Mouse (Mus musculus) heart, postnatal 0 days (tissue): ENCODE data around the gene Capn9. TPM values are rescaled to one million over a fixed set of nuclear protein-coding genes. Genes with fewer than 3 reads are reported as not detected.

Source experiments
- ATAC-seq: fragments of 200-750 bp; cut with Nextera tagmentation; 2 replicates; pipeline ENCODE4 v1.8.0; 2017; ENCODE audit warnings: low read depth, moderate number of reproducible peaks, moderate library complexity; ENCODE audit not compliant: insufficient read depth
- DNase-seq: peaks from one replicate; pipeline ENCODE4 v3.0.0-alpha.2; 2016; ENCODE audit warnings: low spot score
- H3K27ac ChIP-seq: fragments of 300-500 bp; sonication (generic); 2 replicates; pipeline ENCODE4 v1.5.1; 2014; ENCODE audit warnings: low read depth, mild to moderate bottlenecking
- H3K27me3 ChIP-seq: fragments of 300-500 bp; sonication (generic); 2 replicates; pipeline ENCODE4 v1.6.1; 2014; ENCODE audit warnings: low read length, mixed read lengths; ENCODE audit not compliant: control insufficient read depth, insufficient read depth
- H3K36me3 ChIP-seq: fragments of 300-500 bp; sonication (generic); replicated peaks from 2 replicates; pipeline ENCODE4 v1.6.1; 2014; ENCODE audit warnings: low read length, mixed read lengths; ENCODE audit not compliant: control insufficient read depth, insufficient read depth
- H3K4me1 ChIP-seq: fragments of 300-500 bp; sonication (generic); 2 replicates; pipeline ENCODE4 v1.6.1; 2014; ENCODE audit warnings: antibody characterized with exemption; ENCODE audit not compliant: control insufficient read depth, insufficient read depth
- H3K4me2 ChIP-seq: fragments of 300-500 bp; sonication (generic); 2 replicates; pipeline ENCODE4 v1.6.1; 2014; ENCODE audit warnings: low read depth, mild to moderate bottlenecking, low read length, moderate library complexity
- H3K4me3 ChIP-seq: fragments of 300-500 bp; sonication (generic); 2 replicates; pipeline ENCODE4 v1.5.1; 2014; ENCODE audit warnings: low read depth, low read length
- H3K9ac ChIP-seq: fragments of 300-500 bp; sonication (generic); replicated peaks from 2 replicates; pipeline ENCODE4 v1.6.1; 2014; ENCODE audit warnings: low read depth, low read length, mixed read lengths
- H3K9me3 ChIP-seq: fragments of 300-500 bp; sonication (generic); replicated peaks from 2 replicates; pipeline ENCODE4 v1.6.1; 2016; ENCODE audit warnings: low read length; ENCODE audit not compliant: control insufficient read depth
- CTCF ChIP-seq: IDR thresholded peaks from 2 replicates; pipeline ENCODE4 v1.5.1; 2016; ENCODE audit warnings: antibody characterized with exemption, control low read depth, low read depth
- EP300 ChIP-seq: IDR thresholded peaks from 2 replicates; pipeline ENCODE4 v1.6.1; 2016; ENCODE audit warnings: antibody characterized with exemption, low read depth
- WGBS: fragments of 180-500 bp; shearing (Covaris S2); extraction: QIAGEN DNeasy Blood & Tissue Kit; methylation state at CpG from one replicate; pipeline ENCODE4 v1.1.7; 2014; 5-methylcytosine and 5-hydroxymethylcytosine counted together
- polyA plus RNA-seq: library from polyadenylated mRNA; unstranded; fragments of >200 nt; fragmentation: Nextera tagmentation; extraction: Ambion mirVana; gene quantifications from 2 replicates; pipeline ENCODE4 v1.2.1, GENCODE M21; 2015
- total RNA-seq: library from RNA; depleted of rRNA; stranded (reverse); fragments of >200 nt; gene quantifications from 2 replicates; pipeline ENCODE4 v1.2.3, GENCODE M21; 2014; ENCODE audit warnings: low replicate concordance

The Capn9 gene
- total and polyA plus RNA-seq, 2 experiments from 2014 or later = 0.26 TPM; not detected in 1

GRCm38 (mm10) chr8:124657961-124658360, 82.0 kb downstream of the Capn9 start:
- Histone ChIP-seq H3K4me3 (no peak overlapping the region), H3K27me3 (no peaks in the 10 kb centered on the region), H3K9ac (no peak overlapping the region), H3K27ac (peak overlapping the region; percentile 83), H3K4me2 (peak overlapping the region; percentile 39), H3K4me1 (peaks cover 72% of the 10 kb centered on the region), H3K36me3 (peaks cover 9% of the 10 kb centered on the region; the same call in 1 of the 2 replicates), H3K9me3 (no peaks in the 10 kb centered on the region)
- TF ChIP-seq CTCF (no peak), EP300 (no peak)
- DNase-seq (no peak), ATAC-seq (peak; percentile 13; the same call in 1 of the 2 replicates)
- WGBS = 27% methylated on average over 7 of the region's 7 CpGs

- ATAC-seq (peak; percentile 53), DNase-seq (peak; percentile 64)
- Histone ChIP-seq H3K4me2 (peak overlapping the region; percentile 39), H3K27me3 (no peaks in the 10 kb centered on the region), H3K27ac (peak overlapping the region; percentile 83), H3K36me3 (peaks cover 9% of the 10 kb centered on the region; the same call in 1 of the 2 replicates), H3K4me3 (no peak overlapping the region), H3K9ac (no peak overlapping the region), H3K4me1 (peaks cover 68% of the 10 kb centered on the region), H3K9me3 (no peaks in the 10 kb centered on the region)
- 11% methylated on average over 2 of the region's 2 CpGs for WGBS
- TF ChIP-seq EP300 (no peak), CTCF (no peak)
Observed at GRCm38 (mm10) chr8:124658415-124658814, 82.5 kb downstream of the Capn9 start.

DNA sequence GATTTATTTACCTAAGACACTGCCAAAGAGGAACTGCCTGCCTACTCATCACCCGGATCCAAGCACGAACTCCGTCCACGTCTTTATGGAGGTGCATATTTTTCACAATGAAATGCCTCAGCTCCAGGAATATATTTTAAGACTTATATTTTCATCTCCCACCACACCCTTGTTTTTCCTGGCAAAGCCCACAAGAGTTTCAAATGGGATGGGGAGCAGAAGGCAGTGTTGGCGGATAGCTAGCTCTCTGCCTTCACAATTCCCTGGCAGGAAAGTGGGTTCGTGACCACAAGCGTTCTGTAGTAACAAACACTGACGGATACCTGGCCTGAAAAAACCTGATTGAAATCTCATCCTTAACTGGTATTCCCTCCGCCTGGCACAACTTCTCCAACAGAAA, 85.9 kb downstream of the Capn9 start:
- Histone ChIP-seq H3K9me3 (no peaks in the 10 kb centered on the region), H3K9ac (peak overlapping the region; percentile 97), H3K4me2 (peak overlapping the region; percentile 93), H3K27ac (peak overlapping the region; percentile 95), H3K27me3 (no peaks in the 10 kb centered on the region), H3K4me1 (peaks cover 52% of the 10 kb centered on the region), H3K4me3 (peak overlapping the region; percentile 95), H3K36me3 (no peaks in the 10 kb centered on the region)
- no peak for TF ChIP-seq EP300
- TF ChIP-seq CTCF = no peak
- no peak for DNase-seq
- 5% methylated on average over 9 of the region's 9 CpGs for WGBS
- ATAC-seq = no peak

- peak overlapping the region; percentile 95 for H3K27ac ChIP-seq
- H3K4me3 ChIP-seq = peak overlapping the region; percentile 95
- peak; percentile 21 for ATAC-seq
- no peaks in the 10 kb centered on the region for H3K9me3 ChIP-seq
- no peaks in the 10 kb centered on the region for H3K36me3 ChIP-seq
- H3K4me1 ChIP-seq = peaks cover 44% of the 10 kb centered on the region
- H3K4me2 ChIP-seq = peak overlapping the region; percentile 93
- TF ChIP-seq EP300 = no peak
- TF ChIP-seq CTCF = no peak
- under 1% methylated on average over 45 of the region's 49 CpGs for WGBS
- H3K27me3 ChIP-seq = no peaks in the 10 kb centered on the region
- no peak for DNase-seq
- peak overlapping the region; percentile 97 for H3K9ac ChIP-seq
Observed at GRCm38 (mm10) chr8:124662446-124663111, 86.7 kb downstream of the Capn9 start.

DNA sequence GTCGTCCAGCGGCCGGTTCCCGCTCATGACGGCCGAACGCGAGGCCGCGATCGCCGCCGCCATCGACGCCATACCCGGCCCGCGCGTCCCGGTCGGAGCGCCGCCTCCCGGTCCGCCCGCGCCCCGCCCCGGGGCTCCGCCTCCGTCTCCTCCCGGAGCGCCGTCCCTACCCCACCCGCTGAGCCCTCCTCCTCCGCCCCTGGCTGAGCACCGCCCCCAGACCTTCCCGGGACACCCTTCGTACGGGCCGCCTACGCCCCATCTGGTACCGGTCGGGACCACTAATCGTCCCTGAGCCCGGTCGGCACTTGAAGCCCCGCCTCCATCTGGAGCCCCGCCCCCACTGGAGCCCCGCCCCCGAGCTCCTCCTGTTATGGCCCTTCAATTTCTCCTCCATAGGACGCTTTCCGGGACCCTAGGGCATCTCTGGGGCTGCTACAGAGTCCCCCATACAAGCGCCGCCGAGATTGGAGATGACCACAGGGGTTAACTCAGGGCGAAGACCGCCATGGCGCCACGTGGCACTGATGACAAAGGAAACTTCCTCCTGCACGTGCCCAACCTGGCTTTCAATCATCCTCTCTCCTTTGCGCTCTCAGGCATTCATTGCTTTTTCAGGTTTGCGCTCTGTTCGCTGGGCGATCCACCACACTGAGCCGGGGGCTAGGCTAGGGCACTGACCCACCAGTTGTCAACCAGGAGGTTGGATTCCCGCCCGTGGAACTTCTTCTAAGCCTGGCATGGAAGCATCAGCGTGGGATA, 87.4 kb downstream of the Capn9 start, which contains the start of gene 2310022B05Rik:
2310022B05Rik (minus strand) TSS at position 258 of the 762 bp plus-strand sequence.
- no peaks in the 10 kb centered on the region for H3K36me3 ChIP-seq
- peak within 1 kb of the TSS; percentile 93 for H3K4me2 ChIP-seq
- ATAC-seq (peak; percentile 91), DNase-seq (peak; percentile 90)
- peak; percentile 10; the same call in 1 of the 2 replicates for TF ChIP-seq CTCF
- no peak for TF ChIP-seq EP300
- H3K27ac ChIP-seq = peak within 1 kb of the TSS; percentile 95
- H3K4me3 ChIP-seq = peak within 1 kb of the TSS; percentile 95
- peak within 1 kb of the TSS; percentile 97 for H3K9ac ChIP-seq
- no peaks in the 10 kb centered on the region for H3K27me3 ChIP-seq
- WGBS = 4% methylated on average over 51 of the region's 69 CpGs
- no peaks in the 10 kb centered on the region for H3K9me3 ChIP-seq
- peaks cover 37% of the 10 kb centered on the region for H3K4me1 ChIP-seq
